Mouse (Mus musculus): ENCODE results near the gene Atg4a-ps. TPM values are rescaled to one million over a fixed set of nuclear protein-coding genes. Genes with fewer than 3 reads are reported as not detected.

The Atg4a-ps gene
- polyA plus RNA-seq, 1 experiment from 2014 or later = 0.20 TPM

DNA sequence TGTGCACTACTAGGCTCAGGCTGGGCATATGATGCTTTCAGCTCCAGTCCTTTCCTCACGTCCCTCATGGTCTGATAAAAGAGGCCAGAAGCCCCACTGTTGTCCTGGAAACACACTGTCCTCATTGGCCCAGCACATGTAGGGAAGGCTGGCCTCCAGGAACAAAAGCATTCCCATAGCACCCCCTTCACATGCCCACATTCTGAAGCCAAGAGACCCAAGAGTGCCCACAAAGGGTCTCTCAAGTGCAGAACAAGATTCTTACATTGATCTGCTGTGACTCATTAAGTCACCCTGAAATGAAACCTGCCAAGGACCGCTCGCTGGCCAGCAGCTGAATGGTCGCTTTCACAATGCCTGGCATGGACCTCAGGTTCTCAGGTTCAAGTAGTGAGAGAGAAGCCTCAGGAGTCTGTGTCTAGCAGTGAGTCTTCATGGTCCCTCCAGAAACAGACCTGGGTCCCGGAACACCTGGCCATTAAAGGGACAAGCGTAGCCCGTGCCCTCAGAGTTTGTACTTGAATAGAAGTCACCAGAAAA lies 50.5 kb downstream of the Atg4a-ps start:
- ATAC-seq = no peak
- 74% methylated on average over 7 of the region's 7 CpGs for WGBS (ENCODE audit: insufficient replicate concordance)
- Histone ChIP-seq H3K4me3 (ENCODE audit: low read depth, low read length) (no peak overlapping the region), H3K9me3 (ENCODE audit: low read length) (no peaks in the 10 kb centered on the region), H3K27ac (ENCODE audit: low read depth) (no peak overlapping the region), H3K36me3 (replicated peaks; ENCODE audit: insufficient read depth, low read length) (no peaks in the 10 kb centered on the region), H3K9ac (replicated peaks) (no peak overlapping the region), H3K27me3 (ENCODE audit: insufficient read depth, low read length) (no peaks in the 10 kb centered on the region), H3K4me2 (ENCODE audit: low read depth, low read length) (no peak overlapping the region), H3K4me1 (ENCODE audit: insufficient read depth) (no peaks in the 10 kb centered on the region)
- no peak for DNase-seq
- TF ChIP-seq CTCF (IDR thresholded peaks at IDR 0.05; ENCODE audit: low read depth) (no peak), EP300 (IDR thresholded peaks at IDR 0.05; ENCODE audit: low read depth) (no peak)

Small RNA genes lying within 50 kb of the gene (microRNA-seq; reads per million reads assigned to microRNA genes)
- not detected for gene Gm25325

Other genes with a start within 250 kb of the Atg4a-ps start
- not detected in 2 replicates for gene Syt6, start 70.8 kb downstream of the Atg4a-ps start, polyA plus RNA-seq (2015; fragmentation: Nextera tagmentation; extraction: Ambion mirVana)
- 2.6 TPM in 2 replicates for gene Olfml3, start 91.9 kb upstream of the Atg4a-ps start, polyA plus RNA-seq (2015; fragmentation: Nextera tagmentation; extraction: Ambion mirVana)
- gene Gm10964, start 93.3 kb upstream of the Atg4a-ps start, polyA plus RNA-seq (2015; fragmentation: Nextera tagmentation; extraction: Ambion mirVana) = not detected in 2 replicates
- gene Hipk1, start 145.5 kb upstream of the Atg4a-ps start, polyA plus RNA-seq (2015; fragmentation: Nextera tagmentation; extraction: Ambion mirVana) = 7.6 and 8.3 TPM in 2 replicates
- 19.0 and 22.8 TPM in 2 replicates for gene Dclre1b, start 163.4 kb upstream of the Atg4a-ps start, polyA plus RNA-seq (2015; fragmentation: Nextera tagmentation; extraction: Ambion mirVana)
- gene Ap4b1, start 163.5 kb upstream of the Atg4a-ps start, polyA plus RNA-seq (2015; fragmentation: Nextera tagmentation; extraction: Ambion mirVana) = 12.5 and 14.1 TPM in 2 replicates
- 0.12 TPM in 1 of 2 replicates, not detected in the other for gene Gm43064, start 163.5 kb upstream of the Atg4a-ps start, polyA plus RNA-seq (2015; fragmentation: Nextera tagmentation; extraction: Ambion mirVana)
- gene Bcl2l15, start 186.5 kb upstream of the Atg4a-ps start, polyA plus RNA-seq (2015; fragmentation: Nextera tagmentation; extraction: Ambion mirVana) = 0.07 and 0.54 TPM in 2 replicates
- gene Ptpn22, start 213.7 kb upstream of the Atg4a-ps start, polyA plus RNA-seq (2015; fragmentation: Nextera tagmentation; extraction: Ambion mirVana) = 3.0 and 3.6 TPM in 2 replicates

Measured in liver, postnatal 0 days (tissue).